Mouse (Mus musculus) small intestine, adult 2 months (tissue): Measurements from ENCODE around the gene Gpa33.

Experiments used
- CTCF ChIP-seq: fragments of 200-500 bp; IDR thresholded peaks from 2 replicates; pipeline ENCODE4 v1.5.1; 2012; ENCODE audit warnings: low read depth, mild to moderate bottlenecking, control low read depth, inconsistent platforms, low read length, moderate library complexity, mixed read lengths; ENCODE audit not compliant: insufficient replicate concordance, insufficient read length; ENCODE audit errors: extremely low read depth
- POLR2A ChIP-seq: fragments of 200-500 bp; IDR thresholded peaks from 2 replicates; pipeline ENCODE4 v1.6.1; 2012; ENCODE audit warnings: low read depth, mild to moderate bottlenecking, control low read depth, inconsistent platforms, low read length, moderate library complexity

DNA sequence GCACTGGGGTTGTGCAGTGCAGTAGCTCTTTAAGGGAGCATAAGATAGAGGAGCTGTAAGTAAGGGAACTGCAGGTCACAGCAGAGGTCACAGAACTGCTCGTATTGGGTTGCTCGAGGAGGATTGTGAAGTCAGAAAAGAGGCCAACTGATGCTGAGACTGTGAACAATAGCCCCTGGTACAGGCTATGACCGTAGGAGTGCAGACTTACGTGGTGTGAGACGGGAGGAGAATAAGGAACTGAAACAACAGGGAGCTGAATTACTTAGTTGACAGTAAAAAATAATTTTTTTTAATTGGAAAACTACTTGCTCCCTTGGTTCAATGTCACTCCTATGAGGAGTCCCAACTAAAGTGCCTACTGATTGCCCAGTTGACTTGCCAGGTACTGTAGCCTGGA, 74.1 kb downstream of the Gpa33 start:
- TF ChIP-seq POLR2A (no peak), CTCF (no peak)
